Mouse (Mus musculus): ENCODE results near the gene St8sia1.

Gene St8sia1

DNA sequence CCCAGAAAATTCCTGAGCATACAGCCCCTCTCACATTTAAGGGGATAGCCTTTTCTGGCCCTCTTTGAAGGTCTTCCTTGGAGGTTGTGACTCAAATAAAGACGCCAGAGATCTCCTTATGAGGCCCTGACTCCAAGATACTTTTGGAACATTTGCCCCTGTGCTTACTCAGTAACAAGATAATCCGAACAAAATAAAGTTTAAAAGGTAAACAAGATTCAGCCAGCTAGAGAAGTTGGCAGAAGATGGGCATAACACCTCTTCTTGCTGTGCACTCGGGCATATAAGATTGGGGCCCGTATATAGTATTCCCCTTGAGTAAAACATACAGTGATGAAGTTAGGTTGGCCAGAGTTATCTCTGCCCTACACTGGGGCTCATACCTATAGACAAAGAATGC is 104.3 kb downstream of the St8sia1 start:
- no peak for DNase-seq

GRCm38 (mm10) chr6:142858937-142859336 is 105.3 kb downstream of the St8sia1 start:
- no peak for DNase-seq

- no peak for DNase-seq
These were observed 107.9 kb downstream of the St8sia1 start for GRCm38 (mm10) chr6:142856258-142856874.

GRCm38 (mm10) chr6:142855761-142856160 is 108.5 kb downstream of the St8sia1 start:
- DNase-seq = no peak

DNA sequence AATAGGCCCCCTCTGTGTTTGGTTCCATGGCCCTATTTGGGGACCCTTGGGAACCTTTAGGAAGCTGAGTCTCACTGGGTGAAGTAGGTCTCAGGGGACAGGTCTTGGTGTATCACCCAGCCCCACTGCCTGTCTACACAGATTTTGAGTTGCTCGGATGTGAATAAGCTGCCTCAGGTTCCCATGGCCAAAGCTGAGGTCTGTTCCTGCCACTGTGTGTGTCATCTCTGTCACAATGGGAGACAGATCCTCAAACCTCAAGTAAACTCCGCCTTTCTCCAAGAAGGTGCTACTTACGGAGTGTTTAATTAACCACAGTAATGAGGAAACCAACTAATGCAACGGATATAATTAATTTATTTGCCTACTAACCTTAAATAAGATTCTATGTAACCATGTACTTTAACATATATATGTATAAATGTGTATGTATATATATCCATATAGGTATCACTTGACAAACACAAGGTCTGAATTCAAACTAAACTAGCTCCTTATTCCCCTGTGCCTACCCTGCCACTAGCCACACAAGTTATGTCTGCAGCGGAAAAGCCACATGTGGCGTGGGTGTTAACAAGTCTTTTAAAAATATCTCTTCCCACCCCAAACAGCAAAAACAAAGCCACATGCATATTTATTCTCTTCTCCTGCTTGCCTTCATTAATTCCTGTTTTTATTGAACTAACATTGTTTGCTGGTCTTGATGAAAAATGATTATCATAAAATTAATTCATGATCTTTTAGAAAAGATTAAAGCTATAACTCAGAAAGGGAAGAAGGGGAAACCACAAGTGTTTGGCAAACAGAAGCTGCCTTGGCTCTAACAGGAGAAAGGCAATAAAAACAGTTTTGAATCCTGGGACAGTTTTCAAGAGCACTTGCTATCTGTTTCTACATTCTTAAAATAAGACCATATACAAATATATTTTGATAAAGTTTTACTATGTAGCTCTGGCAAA is 111.6 kb downstream of the St8sia1 start:
- DNase-seq = no peak

GRCm38 (mm10) chr6:142850436-142850835 is 113.8 kb downstream of the St8sia1 start:
- no peak for DNase-seq

DNA sequence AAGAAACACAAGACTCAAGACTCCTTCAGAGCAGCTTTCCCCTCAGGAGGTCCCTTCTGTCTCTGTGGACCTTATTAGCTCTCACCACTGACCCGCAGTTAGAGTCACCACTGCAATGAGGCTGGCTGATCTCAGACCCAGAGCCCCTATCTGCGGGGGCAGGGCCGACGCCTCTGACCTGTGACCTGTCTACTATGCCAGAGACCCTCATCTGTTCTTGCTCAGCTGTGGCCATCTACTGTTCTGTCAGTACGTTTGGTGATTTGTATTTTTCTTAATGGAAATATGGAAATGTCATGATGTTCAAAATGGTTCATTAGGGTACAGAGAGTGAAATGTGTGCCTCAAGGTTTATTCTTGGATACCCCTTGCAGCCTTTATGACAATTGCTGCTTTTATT is 114.9 kb downstream of the St8sia1 start:
- no peak for DNase-seq

DNA sequence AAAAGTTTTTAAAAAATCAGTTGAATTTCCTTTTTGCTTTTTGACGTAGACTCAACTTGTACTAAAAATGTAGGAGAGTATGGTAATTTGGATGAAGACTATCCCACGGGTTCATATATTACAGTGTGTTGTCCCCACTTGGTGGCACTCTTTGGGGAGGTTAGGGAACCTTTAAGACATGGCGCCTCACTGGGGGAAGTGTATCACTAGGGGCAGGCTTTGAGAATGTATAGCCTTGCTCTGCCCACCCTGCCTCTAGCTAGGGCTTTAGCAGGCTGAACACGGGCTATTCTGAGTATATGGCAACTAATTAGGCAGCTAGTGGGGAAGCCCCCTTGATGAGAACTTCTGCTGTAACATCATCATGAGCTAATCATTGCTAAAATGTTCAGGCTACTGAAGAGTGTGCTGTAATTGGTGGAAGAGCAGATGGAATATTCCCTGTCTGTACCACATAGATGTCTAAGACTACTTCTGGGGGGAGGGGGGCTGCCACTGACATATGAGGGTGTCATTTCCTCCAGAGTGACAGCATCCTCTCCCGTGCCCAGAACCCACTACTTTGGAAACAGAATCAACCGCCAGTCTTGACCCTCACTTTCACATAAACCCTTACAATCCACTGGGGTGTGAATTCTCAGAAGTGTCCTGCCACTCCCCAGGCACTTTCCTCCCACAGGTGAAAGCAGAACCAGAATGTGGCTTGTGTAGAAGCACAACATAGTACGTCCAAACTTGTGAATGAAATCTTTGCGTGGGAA is 116.2 kb downstream of the St8sia1 start:
- DNase-seq = no peak

- DNase-seq = no peak
These were observed 117.4 kb downstream of the St8sia1 start for GRCm38 (mm10) chr6:142846855-142847254.

- DNase-seq = no peak
These were observed 119.2 kb downstream of the St8sia1 start for GRCm38 (mm10) chr6:142845066-142845465.

DNA sequence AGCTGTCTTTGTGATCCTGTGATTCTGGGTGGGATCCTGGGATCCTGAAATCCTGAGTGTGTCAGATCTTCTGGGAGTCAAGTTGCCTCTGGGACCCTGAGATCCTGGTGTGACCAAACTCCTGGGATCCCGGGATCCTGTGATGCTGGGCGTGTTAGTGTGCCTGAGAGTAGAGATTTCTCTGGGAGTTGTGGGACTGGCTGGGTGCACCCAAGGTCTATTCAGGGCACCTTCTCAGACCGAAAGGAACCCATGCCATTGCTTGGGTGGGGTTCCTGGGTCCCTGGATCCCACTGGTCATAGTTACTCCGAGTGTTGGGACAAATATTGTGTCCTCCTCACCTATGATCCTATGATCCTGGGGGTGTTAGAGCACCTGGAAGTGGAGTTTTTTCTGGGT is 120.2 kb downstream of the St8sia1 start:
- no peak for DNase-seq

- DNase-seq = no peak
These were observed 125.8 kb downstream of the St8sia1 start for GRCm38 (mm10) chr6:142838501-142838900.

GRCm38 (mm10) chr6:142837326-142837725 is 126.9 kb downstream of the St8sia1 start:
- DNase-seq = no peak

DNA sequence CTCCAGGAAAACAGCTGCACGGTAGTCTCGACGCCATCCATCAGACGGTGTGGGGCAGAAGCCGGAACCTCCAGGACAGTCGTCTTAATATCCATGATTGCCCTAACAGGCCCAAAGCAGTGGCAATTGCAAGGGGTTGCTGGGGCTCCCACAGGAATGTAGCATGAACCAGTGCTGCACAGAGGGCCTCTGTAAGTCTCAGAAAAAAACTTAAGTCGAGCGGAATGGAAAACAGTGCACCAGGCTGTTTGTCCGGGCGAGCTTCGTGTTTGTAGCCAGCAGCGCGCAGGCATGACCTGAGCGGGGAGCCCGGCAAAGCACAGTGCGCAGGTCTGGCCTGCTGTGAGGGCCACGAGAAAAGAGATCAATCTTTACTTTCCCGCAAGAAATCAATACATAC is 128.5 kb downstream of the St8sia1 start:
- no peak for DNase-seq

GRCm38 (mm10) chr6:142834911-142835310 is 129.3 kb downstream of the St8sia1 start:
- no peak for DNase-seq

- no peak for DNase-seq
These were observed 132.5 kb downstream of the St8sia1 start for GRCm38 (mm10) chr6:142831706-142832105.

GRCm38 (mm10) chr6:142831243-142831642 is 133.0 kb downstream of the St8sia1 start:
- DNase-seq = no peak

DNA sequence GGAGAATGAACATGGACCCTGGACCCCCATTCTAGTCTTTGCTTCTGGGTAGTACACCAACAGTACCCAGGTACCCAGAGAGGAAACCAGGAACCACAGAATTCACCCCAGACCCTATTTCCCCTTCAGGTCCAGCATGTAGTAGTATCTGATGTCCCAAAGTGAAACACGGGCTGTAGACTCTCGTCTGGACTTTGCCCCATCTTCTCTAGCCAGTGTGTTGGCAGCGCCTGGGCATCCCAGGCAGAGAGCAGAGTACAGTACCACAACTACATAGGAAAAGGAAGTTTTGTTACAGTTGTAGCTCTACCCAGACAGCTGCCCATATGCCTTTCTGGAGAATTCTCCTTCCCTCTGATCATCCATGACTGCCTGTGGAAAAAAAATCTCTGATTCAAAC is 134.0 kb downstream of the St8sia1 start:
- no peak for DNase-seq

- no peak for DNase-seq
These were observed 138.8 kb downstream of the St8sia1 start for GRCm38 (mm10) chr6:142825449-142825848.

GRCm38 (mm10) chr6:142823008-142823787 is 141.1 kb downstream of the St8sia1 start:
- no peak for DNase-seq

DNA sequence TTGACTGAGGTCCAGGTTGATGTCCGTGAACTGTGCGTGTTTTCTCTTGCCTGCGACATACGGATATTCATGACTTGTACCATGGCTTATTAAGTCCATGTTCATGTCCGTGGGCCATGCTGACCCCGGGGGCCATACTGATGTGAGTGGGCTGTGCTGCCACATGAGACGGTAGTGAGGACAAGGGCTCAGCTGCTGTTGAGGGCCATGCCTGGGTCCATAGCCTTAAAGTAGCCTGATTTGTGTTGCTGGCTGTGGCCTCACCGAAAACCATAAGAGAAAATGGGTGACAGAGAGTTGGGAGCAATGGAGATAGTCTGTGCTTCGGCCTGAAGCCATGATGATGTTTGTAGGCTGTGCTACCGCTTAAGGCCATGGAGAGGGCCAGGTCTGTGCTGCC is 145.9 kb downstream of the St8sia1 start:
- DNase-seq = no peak

- no peak for DNase-seq
These were observed 148.7 kb downstream of the St8sia1 start for GRCm38 (mm10) chr6:142815513-142815912.

DNA sequence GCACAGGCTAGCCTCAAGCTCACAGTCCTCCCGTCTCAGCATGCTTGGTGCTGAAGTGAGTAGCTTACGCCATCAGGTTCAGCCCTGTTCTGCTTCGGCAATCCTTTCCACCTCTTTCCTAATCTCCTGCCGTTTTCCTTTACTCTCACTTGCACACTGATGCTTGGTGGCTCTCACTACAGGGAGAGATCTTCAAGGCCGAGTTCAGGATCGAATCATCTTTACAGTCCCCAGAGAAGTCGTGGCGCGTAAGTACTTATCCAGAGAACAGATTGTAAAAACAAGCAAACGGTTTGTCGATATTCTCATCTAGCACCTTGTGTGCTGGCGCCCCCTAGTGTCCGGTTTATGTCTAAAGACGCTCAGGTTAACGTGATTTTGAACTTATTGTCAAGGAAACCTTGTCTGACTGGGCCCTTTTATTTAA is 149.7 kb downstream of the St8sia1 start:
- peak; percentile 93 for DNase-seq

Data from right cerebral cortex, postnatal 14 days (tissue).